Comparison of ENCODE assay signal across 9 mouse cellular contexts in the genomic region with DNA sequence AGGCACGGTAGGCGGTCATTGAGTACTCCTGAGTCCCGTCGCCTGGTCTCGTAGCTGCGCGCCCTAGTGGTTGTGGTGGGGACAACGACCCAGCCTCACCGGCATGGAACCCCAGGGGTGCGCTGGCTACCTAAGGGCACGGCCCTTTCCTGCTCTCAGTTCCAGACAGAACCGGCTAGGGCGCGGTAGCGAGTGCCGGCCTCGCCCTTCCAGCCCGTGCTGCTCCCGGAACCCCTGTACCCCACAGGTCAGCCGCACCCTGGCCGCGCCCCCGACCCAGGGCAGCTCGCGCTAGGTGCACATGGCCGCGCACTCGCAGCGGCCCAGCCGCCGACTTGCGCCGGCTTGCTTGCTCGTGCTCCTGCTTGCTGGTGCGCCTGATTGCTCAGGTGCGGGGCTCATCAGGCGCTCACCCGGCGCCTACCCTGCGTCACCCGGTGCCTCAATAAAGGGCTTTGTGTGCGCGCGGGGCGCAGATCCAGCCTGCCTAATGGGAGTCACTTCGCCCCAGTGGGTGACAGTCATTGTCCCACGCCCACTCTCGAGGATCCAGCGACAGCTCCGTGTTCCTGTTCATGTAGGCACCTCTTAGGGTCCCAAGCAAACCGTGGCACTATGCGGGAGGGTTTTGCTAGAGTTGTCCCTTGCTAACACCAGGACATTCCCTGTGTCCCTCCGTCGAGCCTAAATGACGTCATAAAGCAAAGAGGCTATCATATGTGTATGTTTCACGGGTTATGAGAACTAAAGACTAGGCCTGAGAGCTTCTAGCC. TPM values are rescaled to one million over a fixed set of nuclear protein-coding genes. Genes with fewer than 3 reads are reported as not detected.
DNase-seq lines count a peak whose midpoint lies in the region; ATAC-seq and TF ChIP-seq lines count a peak whose summit lies in the region.
"Had no signal": no experiment of that assay in that cellular context is flagged by ENCODE, and none has a peak within 500 bp of the region (broad histone marks: within the 10 kb centered on the region; RNA-seq: fewer than 3 reads in every experiment).

A gene (minus strand): TSS at position 665 of the 773 bp plus-strand sequence.

- 1% methylated on average over 55 of the region's 56 CpGs for WGBS in hindbrain, embryonic 12.5 days

- no peaks in the 10 kb centered on the region for H3K36me3 ChIP-seq in hindbrain, embryonic 12.5 days

- peak; percentile 12 for ATAC-seq in Patski
- peak; percentile 81 for ATAC-seq in hindbrain, embryonic 12.5 days (ENCODE audit: low FRiP score)

- POLR2A ChIA-PET in Patski (lab: Charles Lee) = interaction anchor here (0.6 kb wide), 1 partner anchor 101 kb away, joined by 3 read pairs; no protein-coding TSS in a partner anchor

- H3K4me3 ChIP-seq in hindbrain, embryonic 12.5 days = peak within 1 kb of the TSS; percentile 64

- CTCF ChIA-PET in Patski (lab: Charles Lee) = interaction anchor here (1.0 to 2.5 kb wide), 10 partner anchors 10 to 329 kb away, joined by 3 to 23 read pairs (median 4); no protein-coding TSS in a partner anchor

- in situ Hi-C loops in Patski (cut with MboI; ENCODE audit: low pct_unique_long_range_greater_than_20kb) = loop anchor here (25.0 kb wide), 1 partner anchor 768 kb away; no protein-coding TSS in a partner anchor

- H3K9me3 ChIP-seq in hindbrain, embryonic 12.5 days (replicated peaks) = no peaks in the 10 kb centered on the region

- peaks cover 6% of the 10 kb centered on the region; the same call in 1 of the 2 replicates for H3K4me1 ChIP-seq in hindbrain, embryonic 12.5 days

- peak; percentile 65 for TF ChIP-seq CTCF in Patski (IDR thresholded peaks at IDR 0.05)

- H3K27me3 ChIP-seq in Patski = no peaks in the 10 kb centered on the region
- H3K27me3 ChIP-seq in hindbrain, embryonic 12.5 days = 0 out of 2 replicates have a peak, but pooled peaks cover 3% of the 10 kb centered on the region

- DNase-seq in Patski (ENCODE audit: low read depth, low spot score) = no peak
- DNase-seq in cerebellum, postnatal 10 days = peak; percentile 87 to 88
- peak; percentile 30 to 34 for DNase-seq in frontal cortex, postnatal 25 days (ENCODE audit: low spot score in 2 of 2)
- peak; percentile 42 to 46 for DNase-seq in layer of hippocampus, postnatal 36 days
- peak; percentile 82 to 88 for DNase-seq in lung, postnatal 4 days
- DNase-seq in retina, postnatal 1 day = peak; percentile 85
- DNase-seq in urinary bladder, adult 18-20 months (ENCODE audit: low spot score in 2 of 2) = peak; percentile 83 to 87

- peak within 1 kb of the TSS; percentile 75 for H3K9ac ChIP-seq in hindbrain, embryonic 12.5 days

- H3K4me2 ChIP-seq in hindbrain, embryonic 12.5 days (replicated peaks) = peak within 1 kb of the TSS; percentile 96

- peak within 1 kb of the TSS; percentile 30; the same call in 1 of the 2 replicates for H3K27ac ChIP-seq in hindbrain, embryonic 12.5 days

RNA-seq across cellular contexts. Expression of the gene that starts here (rescaled TPM):
- not detected for polyA plus RNA-seq in Patski (2021)
- polyA plus RNA-seq in hindbrain, embryonic 12.5 days (2016; fragmentation: Nextera tagmentation; extraction: Ambion mirVana) = 0.38 TPM in 1 of 2 replicates, not detected in the other
- not detected for total RNA-seq in layer of hippocampus, postnatal 36 days (2021)
- polyA plus RNA-seq: frontal cortex, adult 2 months had no signal

Comparison
In these comparisons a context has a peak if more than half of its experiments do, and no peak if none do; other contexts are left out.
1. Peak in ATAC-seq in Patski; RNA of the gene not detected or under 1 TPM.
2. Peak in ATAC-seq, H3K4me3 ChIP-seq, H3K27ac ChIP-seq, H3K9ac ChIP-seq and H3K4me2 ChIP-seq in hindbrain, embryonic 12.5 days; RNA of the gene not detected or under 1 TPM.
3. Peak in DNase-seq in layer of hippocampus, postnatal 36 days; RNA of the gene not detected or under 1 TPM.